Mouse (Mus musculus): Measurements from ENCODE around the gene Arvcf. TPM values are rescaled to one million over a fixed set of nuclear protein-coding genes. Genes with fewer than 3 reads are reported as not detected.
A peak's percentile ranks its signal among the peaks of the same experiment; 100 is the strongest.

The Arvcf gene
- total and polyA plus RNA-seq, 2 experiments from 2014 or later: 54.5 to 219 TPM

DNA sequence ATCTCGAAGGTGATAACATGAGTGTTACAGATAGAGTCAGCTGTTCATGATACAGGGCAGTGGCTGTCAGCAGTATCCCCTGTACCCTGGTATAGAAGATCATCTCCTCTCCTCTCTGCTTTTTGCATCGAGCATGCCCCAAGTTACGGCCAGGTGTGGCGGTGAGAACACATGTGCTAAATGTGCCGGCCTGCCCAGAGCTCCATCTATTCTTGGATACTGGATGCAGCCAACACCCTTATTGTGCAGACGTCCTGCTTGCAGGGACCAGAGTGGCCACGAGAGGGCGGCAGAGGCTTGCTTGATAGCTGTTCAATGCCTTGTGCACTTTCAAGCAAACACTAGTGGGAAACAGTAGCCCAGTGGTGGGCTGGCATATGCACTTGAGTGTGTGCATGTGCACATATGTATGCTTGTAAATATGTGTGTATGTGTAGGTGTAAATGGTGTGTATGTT, 95.4 kb downstream of the Arvcf start:
- Histone ChIP-seq H3K4me2 (ENCODE audit: low read depth, low read length, poor library complexity, severe bottlenecking) (no peak overlapping the region), H3K4me1 (ENCODE audit: insufficient read depth, low read length) (no peaks in the 10 kb centered on the region), H3K27me3 (ENCODE audit: insufficient read depth, low read length) (no peaks in the 10 kb centered on the region), H3K36me3 (ENCODE audit: insufficient read depth, low read length) (peaks cover 15% of the 10 kb centered on the region), H3K9ac (replicated peaks; ENCODE audit: low read length, poor library complexity, severe bottlenecking) (no peak overlapping the region), H3K4me3 (ENCODE audit: low read depth, low read length) (no peak overlapping the region), H3K9me3 (ENCODE audit: low read length) (no peaks in the 10 kb centered on the region), H3K27ac (ENCODE audit: low read depth, low read length) (no peak overlapping the region)
- WGBS: 21% methylated on average over 8 of the region's 8 CpGs
- ATAC-seq (ENCODE audit: low FRiP score) (peak; percentile 86), DNase-seq (ENCODE audit: low spot score) (peak; percentile 95)
- peak; percentile 100 for TF ChIP-seq CTCF (IDR thresholded peaks at IDR 0.05)

DNA sequence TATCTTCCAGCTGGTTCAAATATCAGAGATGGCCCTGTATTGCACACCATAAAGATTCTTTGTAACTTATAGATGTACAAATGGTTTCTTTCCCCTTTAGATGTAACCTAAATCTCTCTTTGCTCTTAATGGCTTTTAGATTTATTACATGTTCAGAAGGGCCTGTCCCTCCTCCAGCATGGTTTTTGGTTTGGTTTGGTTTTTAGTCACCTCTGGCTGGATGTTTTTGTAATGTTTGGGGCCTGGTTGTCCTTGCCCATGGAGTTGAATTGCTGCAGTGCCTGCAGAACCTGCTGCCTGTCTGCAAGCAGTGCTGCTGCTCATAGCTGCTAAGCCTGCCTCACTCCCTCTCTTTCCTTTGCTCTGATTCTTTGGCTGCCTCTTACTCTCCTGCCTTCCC, 99.3 kb downstream of the Arvcf start:
- no peak for TF ChIP-seq CTCF (IDR thresholded peaks at IDR 0.05)
- no peaks in the 10 kb centered on the region for H3K9me3 ChIP-seq (ENCODE audit: low read length)
- ATAC-seq (ENCODE audit: low FRiP score): no peak
- no peaks in the 10 kb centered on the region for H3K27me3 ChIP-seq (ENCODE audit: insufficient read depth, low read length)
- no peaks in the 10 kb centered on the region for H3K4me1 ChIP-seq (ENCODE audit: insufficient read depth, low read length)
- H3K4me3 ChIP-seq (ENCODE audit: low read depth, low read length): no peak overlapping the region
- H3K27ac ChIP-seq (ENCODE audit: low read depth, low read length): no peak overlapping the region
- peaks cover 3% of the 10 kb centered on the region for H3K36me3 ChIP-seq (ENCODE audit: insufficient read depth, low read length)
- no peak for DNase-seq (ENCODE audit: low spot score)
- H3K4me2 ChIP-seq (ENCODE audit: low read depth, low read length, poor library complexity, severe bottlenecking): no peak overlapping the region
- H3K9ac ChIP-seq (replicated peaks; ENCODE audit: low read length, poor library complexity, severe bottlenecking): no peak overlapping the region

DNA sequence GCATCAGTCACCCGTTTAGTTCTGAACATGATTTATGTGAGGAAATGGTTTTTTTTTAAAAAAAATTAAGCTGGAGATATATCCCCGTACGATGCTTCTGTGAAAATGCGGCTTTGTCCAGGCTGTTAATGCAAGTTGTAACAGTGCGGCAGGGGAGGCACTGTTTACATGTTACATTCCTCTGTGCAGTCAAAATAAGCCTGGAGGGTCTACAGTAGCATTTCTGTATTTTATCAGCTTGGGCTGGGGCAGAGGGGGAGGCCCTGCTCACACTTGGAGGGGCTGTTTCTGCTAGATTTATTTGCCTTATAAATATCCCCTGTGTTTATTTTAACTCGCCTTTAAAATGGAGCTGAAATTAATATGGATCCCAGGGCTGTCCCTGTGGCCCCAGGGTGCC, 100.1 kb downstream of the Arvcf start:
- no peak for ATAC-seq (ENCODE audit: low FRiP score)
- H3K9me3 ChIP-seq (ENCODE audit: low read length): no peaks in the 10 kb centered on the region
- H3K9ac ChIP-seq (replicated peaks; ENCODE audit: low read length, poor library complexity, severe bottlenecking): no peak overlapping the region
- H3K4me3 ChIP-seq (ENCODE audit: low read depth, low read length): no peak overlapping the region
- H3K27ac ChIP-seq (ENCODE audit: low read depth, low read length): no peak overlapping the region
- H3K36me3 ChIP-seq (ENCODE audit: insufficient read depth, low read length): peaks cover 3% of the 10 kb centered on the region
- H3K27me3 ChIP-seq (ENCODE audit: insufficient read depth, low read length): no peaks in the 10 kb centered on the region
- no peak overlapping the region for H3K4me2 ChIP-seq (ENCODE audit: low read depth, low read length, poor library complexity, severe bottlenecking)
- no peaks in the 10 kb centered on the region for H3K4me1 ChIP-seq (ENCODE audit: insufficient read depth, low read length)
- no peak for DNase-seq (ENCODE audit: low spot score)
- no peak for TF ChIP-seq CTCF (IDR thresholded peaks at IDR 0.05)
- 73% methylated on average over 6 of the region's 6 CpGs for WGBS

GRCm38 (mm10) chr16:18449005-18449404, 101.0 kb downstream of the Arvcf start:
- Histone ChIP-seq H3K27me3 (ENCODE audit: insufficient read depth, low read length) (no peaks in the 10 kb centered on the region), H3K4me3 (ENCODE audit: low read depth, low read length) (no peak overlapping the region), H3K9me3 (ENCODE audit: low read length) (no peaks in the 10 kb centered on the region), H3K36me3 (ENCODE audit: insufficient read depth, low read length) (peaks cover 6% of the 10 kb centered on the region), H3K9ac (replicated peaks; ENCODE audit: low read length, poor library complexity, severe bottlenecking) (no peak overlapping the region), H3K4me2 (ENCODE audit: low read depth, low read length, poor library complexity, severe bottlenecking) (no peak overlapping the region), H3K27ac (ENCODE audit: low read depth, low read length) (no peak overlapping the region), H3K4me1 (ENCODE audit: insufficient read depth, low read length) (no peaks in the 10 kb centered on the region)
- WGBS: 100% methylated on average over 4 of the region's 4 CpGs
- TF ChIP-seq CTCF (IDR thresholded peaks at IDR 0.05): no peak
- no peak for DNase-seq (ENCODE audit: low spot score)
- no peak for ATAC-seq (ENCODE audit: low FRiP score)

DNA sequence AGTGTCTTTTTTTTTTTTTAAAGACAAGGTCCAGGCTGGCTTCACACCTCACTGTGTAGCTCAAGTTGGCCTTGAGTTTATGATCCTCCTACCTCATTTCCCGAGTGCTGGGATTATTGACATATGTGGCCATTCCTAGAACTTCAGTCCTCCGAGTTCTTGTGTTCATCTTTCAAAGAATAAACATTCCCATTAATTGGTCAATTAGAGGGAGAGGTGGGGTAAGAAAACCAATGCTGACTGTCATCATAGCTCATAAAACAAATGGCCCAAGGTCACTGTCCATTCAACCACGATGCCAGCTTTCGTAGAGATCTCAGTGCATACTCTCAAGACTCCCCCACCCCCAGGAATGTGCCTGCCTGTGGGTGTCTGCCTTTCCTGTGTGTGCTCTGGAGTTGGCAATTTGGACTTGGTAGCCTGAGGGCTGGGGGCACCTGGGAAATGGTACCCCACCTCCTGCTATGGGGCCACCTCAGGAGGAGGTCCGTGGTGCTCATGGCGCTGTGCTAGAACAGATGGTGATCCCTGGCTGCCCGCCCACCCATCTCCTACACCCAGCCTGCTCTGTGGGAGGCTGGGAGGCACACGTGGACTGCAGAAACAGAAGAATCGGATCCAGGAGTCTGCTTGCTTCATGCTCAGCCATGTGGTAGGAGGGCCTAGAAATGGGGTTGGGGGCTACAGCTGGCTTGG, 103.7 kb downstream of the Arvcf start:
- Histone ChIP-seq H3K36me3 (ENCODE audit: insufficient read depth, low read length) (peaks cover 12% of the 10 kb centered on the region), H3K27me3 (ENCODE audit: insufficient read depth, low read length) (no peaks in the 10 kb centered on the region), H3K9ac (replicated peaks; ENCODE audit: low read length, poor library complexity, severe bottlenecking) (no peak overlapping the region), H3K9me3 (ENCODE audit: low read length) (no peaks in the 10 kb centered on the region), H3K4me2 (ENCODE audit: low read depth, low read length, poor library complexity, severe bottlenecking) (no peak overlapping the region), H3K27ac (ENCODE audit: low read depth, low read length) (no peak overlapping the region), H3K4me1 (ENCODE audit: insufficient read depth, low read length) (no peaks in the 10 kb centered on the region), H3K4me3 (ENCODE audit: low read depth, low read length) (no peak overlapping the region)
- TF ChIP-seq CTCF (IDR thresholded peaks at IDR 0.05): no peak
- 77% methylated on average over 9 of the region's 9 CpGs for WGBS
- ATAC-seq (ENCODE audit: low FRiP score) (no peak), DNase-seq (ENCODE audit: low spot score) (no peak)

GRCm38 (mm10) chr16:18452361-18452862, 104.4 kb downstream of the Arvcf start:
- WGBS: 81% methylated on average over 8 of the region's 8 CpGs
- ATAC-seq (ENCODE audit: low FRiP score) (no peak), DNase-seq (ENCODE audit: low spot score) (no peak)
- H3K4me1 ChIP-seq (ENCODE audit: insufficient read depth, low read length): no peaks in the 10 kb centered on the region
- TF ChIP-seq CTCF (IDR thresholded peaks at IDR 0.05): no peak
- H3K27me3 ChIP-seq (ENCODE audit: insufficient read depth, low read length): no peaks in the 10 kb centered on the region
- H3K36me3 ChIP-seq (ENCODE audit: insufficient read depth, low read length): peaks cover 17% of the 10 kb centered on the region
- H3K9ac ChIP-seq (replicated peaks; ENCODE audit: low read length, poor library complexity, severe bottlenecking): no peak overlapping the region
- no peak overlapping the region for H3K4me2 ChIP-seq (ENCODE audit: low read depth, low read length, poor library complexity, severe bottlenecking)
- no peak overlapping the region for H3K4me3 ChIP-seq (ENCODE audit: low read depth, low read length)
- no peaks in the 10 kb centered on the region for H3K9me3 ChIP-seq (ENCODE audit: low read length)
- H3K27ac ChIP-seq (ENCODE audit: low read depth, low read length): no peak overlapping the region

Measured in midbrain, postnatal 0 days (tissue).